ENCODE assay signal across 30 mouse cellular contexts in the genomic region with DNA sequence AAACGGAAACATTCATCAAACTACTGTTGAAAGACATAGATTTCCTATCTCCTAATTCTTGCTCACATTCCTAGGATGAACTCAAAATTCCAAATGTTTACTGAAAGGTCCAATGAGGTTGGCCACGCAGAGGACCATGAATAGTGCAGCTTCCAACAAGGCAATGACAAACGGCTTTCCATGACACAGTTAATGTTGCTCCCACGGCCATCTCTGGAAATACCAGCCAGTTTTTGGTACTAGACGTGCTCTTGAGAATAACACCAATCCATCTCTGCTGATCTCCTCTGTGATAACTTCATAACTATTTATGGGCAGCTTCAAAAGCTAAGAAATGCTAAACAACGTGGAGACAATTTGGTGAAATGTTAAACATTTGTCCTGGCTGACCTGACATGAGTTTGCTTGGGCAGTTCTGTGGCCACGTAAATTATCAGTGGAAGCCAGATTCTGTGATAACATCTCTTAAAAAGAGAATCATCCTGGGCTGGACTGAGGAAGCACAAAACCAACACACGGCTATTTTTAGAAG. TPM values are rescaled to one million over a fixed set of nuclear protein-coding genes. Genes with fewer than 3 reads are reported as not detected.
DNase-seq lines count a peak whose midpoint lies in the region; ATAC-seq lines count a peak whose summit lies in the region.
"Had no signal": no experiment of that assay in that cellular context is flagged by ENCODE, and none has a peak within 500 bp of the region (broad histone marks: within the 10 kb centered on the region; RNA-seq: fewer than 3 reads in every experiment).

No protein-coding gene starts in this region.

- H3K9ac ChIP-seq in forebrain, embryonic 16.5 days (replicated peaks; ENCODE audit: low read depth, low read length), result no peak overlapping the region
- H3K9ac ChIP-seq: embryonic facial prominence, embryonic 12.5 days; embryonic facial prominence, embryonic 15.5 days; forebrain, embryonic 12.5 days; forebrain, embryonic 15.5 days; heart, embryonic 12.5 days; heart, embryonic 15.5 days; hindbrain, embryonic 13.5 days; intestine, embryonic 15.5 days had no signal

- no peaks in the 10 kb centered on the region for H3K36me3 ChIP-seq in forebrain, embryonic 16.5 days (ENCODE audit: control insufficient read depth, insufficient read depth)
- H3K36me3 ChIP-seq: embryonic facial prominence, embryonic 12.5 days; embryonic facial prominence, embryonic 15.5 days; forebrain, embryonic 12.5 days; forebrain, embryonic 15.5 days; G1E; heart, embryonic 12.5 days; heart, embryonic 15.5 days; hindbrain, embryonic 10.5 days; hindbrain, embryonic 13.5 days; intestine, embryonic 15.5 days had no signal

- WGBS in forebrain, embryonic 16.5 days, result 86% methylated on average over 8 of the region's 8 CpGs

- DNase-seq in adrenal gland, adult (ENCODE audit: inconsistent age in 2 of 2, low spot score in 1 of 2), result peak; percentile 11 to 38
- DNase-seq in adrenal gland, postnatal 4 days (ENCODE audit: low spot score in 2 of 2), result no peak
- DNase-seq in heart, adult 11 months, result peak; percentile 70
- DNase-seq in heart, adult 18-20 months, result no peak
- peak; percentile 12 for DNase-seq in 416B (ENCODE audit: low read depth)
- DNase-seq in lung, postnatal 36 days, result peak; percentile 70
- DNase-seq: adrenal gland, postnatal 25 days; B cell, adult 2 months; cerebellum, adult 18-20 months; cerebellum, adult 9-10 months; cerebellum, postnatal 14 days; gastrocnemius, postnatal 10 days; gastrocnemius, postnatal 36 days; heart, postnatal 10 days; heart, postnatal 36 days had no signal

- no peak for ATAC-seq in forebrain, embryonic 16.5 days
- ATAC-seq: forebrain, embryonic 15.5 days; hindbrain, embryonic 16.5 days; intestine, embryonic 15.5 days; Patski had no signal

- no peak overlapping the region for H3K4me2 ChIP-seq in forebrain, embryonic 16.5 days (ENCODE audit: low read length)
- H3K4me2 ChIP-seq: embryonic facial prominence, embryonic 12.5 days; embryonic facial prominence, embryonic 15.5 days; forebrain, embryonic 12.5 days; forebrain, embryonic 15.5 days; heart, embryonic 12.5 days; heart, embryonic 15.5 days; hindbrain, embryonic 13.5 days; intestine, embryonic 15.5 days had no signal

- H3K27ac ChIP-seq in forebrain, embryonic 16.5 days (ENCODE audit: low read length), result no peak overlapping the region
- H3K27ac ChIP-seq: embryonic facial prominence, embryonic 12.5 days; embryonic facial prominence, embryonic 15.5 days; forebrain, embryonic 12.5 days; forebrain, embryonic 15.5 days; heart, embryonic 15.5 days; hindbrain, embryonic 10.5 days; hindbrain, embryonic 13.5 days; intestine, embryonic 15.5 days had no signal

- H3K9me3 ChIP-seq in forebrain, embryonic 16.5 days (ENCODE audit: control insufficient read depth, low read length), result no peaks in the 10 kb centered on the region
- H3K9me3 ChIP-seq: embryonic facial prominence, embryonic 12.5 days; embryonic facial prominence, embryonic 15.5 days; forebrain, embryonic 12.5 days; forebrain, embryonic 15.5 days; heart, embryonic 12.5 days; heart, embryonic 15.5 days; hindbrain, embryonic 10.5 days; hindbrain, embryonic 13.5 days; intestine, embryonic 15.5 days had no signal

- H3K4me1 ChIP-seq in forebrain, embryonic 16.5 days (replicated peaks; ENCODE audit: control insufficient read depth, insufficient read depth, low read length), result no peaks in the 10 kb centered on the region
- H3K4me1 ChIP-seq: embryonic facial prominence, embryonic 12.5 days; embryonic facial prominence, embryonic 15.5 days; forebrain, embryonic 12.5 days; forebrain, embryonic 15.5 days; heart, embryonic 15.5 days; intestine, embryonic 15.5 days had no signal

- no peak overlapping the region for H3K4me3 ChIP-seq in forebrain, embryonic 16.5 days (replicated peaks; ENCODE audit: low read length)
- H3K4me3 ChIP-seq: embryonic facial prominence, embryonic 12.5 days; embryonic facial prominence, embryonic 15.5 days; forebrain, embryonic 12.5 days; forebrain, embryonic 15.5 days; heart, embryonic 12.5 days; heart, embryonic 15.5 days; hindbrain, embryonic 10.5 days; hindbrain, embryonic 13.5 days; intestine, embryonic 15.5 days had no signal

- H3K27me3 ChIP-seq in forebrain, embryonic 16.5 days (replicated peaks; ENCODE audit: control insufficient read depth, insufficient read depth, low read length), result no peaks in the 10 kb centered on the region
- H3K27me3 ChIP-seq: CH12.LX; embryonic facial prominence, embryonic 12.5 days; embryonic facial prominence, embryonic 15.5 days; forebrain, embryonic 12.5 days; forebrain, embryonic 15.5 days; heart, embryonic 12.5 days; heart, embryonic 15.5 days; hindbrain, embryonic 13.5 days; intestine, embryonic 15.5 days; Patski had no signal

RNA-seq across cellular contexts. Expression of gene Prickle2, which starts 31.5 kb away (rescaled TPM):
- 10 to 100 TPM; 12.1 to 14.2 TPM for total RNA-seq in adrenal gland, postnatal 4 days (2021)
- 1 to 10 TPM; 3.7 to 4.0 TPM for total RNA-seq in heart, adult 18-20 months (2021)
- 9.0 and 11.9 TPM in 2 replicates for polyA plus RNA-seq in forebrain, embryonic 16.5 days (2015; fragmentation: Nextera tagmentation; extraction: Ambion mirVana)
- total RNA-seq: CH12.LX; granulocyte monocyte progenitor cell, adult 5-6 weeks had no signal
- polyA plus RNA-seq: G1E had no signal

Comparison
In these comparisons a context has a peak if more than half of its experiments do, and no peak if none do; other contexts are left out.
1. DNase-seq: peak in adrenal gland, adult (2 of 2), heart, adult 11 months (single experiment), 416B (single experiment) and lung, postnatal 36 days (single experiment); none in adrenal gland, postnatal 4 days (0 of 2) and heart, adult 18-20 months (0 of 2).